Mouse (Mus musculus): Measurements from ENCODE around the gene Chml. TPM values are rescaled to one million over a fixed set of nuclear protein-coding genes. Genes with fewer than 3 reads are reported as not detected.

The Chml gene
- total and polyA plus RNA-seq, 2 experiments from 2014 or later: 1.9 to 5.2 TPM

DNA sequence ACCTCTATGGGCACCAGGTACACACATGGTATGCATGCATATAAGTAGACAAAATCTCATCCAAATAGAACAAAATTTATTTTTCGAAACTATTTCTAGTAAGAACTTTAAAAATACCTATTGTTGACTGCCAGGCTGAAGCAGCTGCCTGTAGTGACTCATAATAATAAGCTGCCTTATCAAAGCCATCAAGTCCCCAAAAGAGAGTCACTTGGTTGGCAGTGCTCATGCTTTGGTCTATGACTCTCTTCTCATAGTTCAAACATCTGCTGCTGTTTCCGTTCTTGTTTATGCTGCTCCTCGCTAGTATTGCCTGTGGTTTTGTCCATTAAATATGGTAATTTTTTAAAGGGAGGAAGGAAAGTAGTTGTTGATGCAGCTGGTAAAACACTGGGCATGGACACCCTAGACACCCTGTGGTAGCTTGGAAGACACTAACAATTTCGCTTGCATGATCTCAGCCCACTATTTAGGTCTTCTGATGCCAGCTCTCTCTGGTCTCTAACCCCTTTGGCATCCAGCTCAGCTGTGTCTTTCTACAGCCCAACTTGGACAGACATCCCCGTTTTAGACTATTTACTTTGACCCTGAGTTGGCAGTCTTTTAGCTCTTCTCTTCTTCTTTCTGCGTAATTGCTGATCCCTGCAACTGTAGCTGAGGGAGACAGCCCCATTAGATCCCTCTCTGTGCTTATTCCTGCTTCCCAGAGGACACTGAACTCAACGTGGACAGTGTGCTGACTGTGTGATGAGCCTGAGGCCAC, 19.0 kb downstream of the Chml start:
- Histone ChIP-seq H3K9ac (replicated peaks; ENCODE audit: low read depth, low read length) (no peak overlapping the region), H3K9me3 (replicated peaks; ENCODE audit: control insufficient read depth, low read length) (no peaks in the 10 kb centered on the region), H3K4me3 (ENCODE audit: low read depth, low read length) (no peak overlapping the region), H3K4me1 (ENCODE audit: control insufficient read depth, insufficient read depth) (no peaks in the 10 kb centered on the region), H3K36me3 (replicated peaks; ENCODE audit: control insufficient read depth, insufficient read depth, low read length) (no peaks in the 10 kb centered on the region), H3K27ac (ENCODE audit: low read depth) (no peak overlapping the region), H3K27me3 (ENCODE audit: control insufficient read depth, insufficient read depth, low read length) (no peaks in the 10 kb centered on the region), H3K4me2 (ENCODE audit: low read depth, low read length) (no peak overlapping the region)
- DNase-seq (ENCODE audit: low spot score) (no peak), ATAC-seq (ENCODE audit: insufficient read depth, low read depth) (no peak)
- TF ChIP-seq CTCF (IDR thresholded peaks at IDR 0.05; ENCODE audit: low read depth) (no peak), EP300 (IDR thresholded peaks at IDR 0.05; ENCODE audit: low read depth) (no peak)
- WGBS: 78% methylated on average over 7 of the region's 7 CpGs

DNA sequence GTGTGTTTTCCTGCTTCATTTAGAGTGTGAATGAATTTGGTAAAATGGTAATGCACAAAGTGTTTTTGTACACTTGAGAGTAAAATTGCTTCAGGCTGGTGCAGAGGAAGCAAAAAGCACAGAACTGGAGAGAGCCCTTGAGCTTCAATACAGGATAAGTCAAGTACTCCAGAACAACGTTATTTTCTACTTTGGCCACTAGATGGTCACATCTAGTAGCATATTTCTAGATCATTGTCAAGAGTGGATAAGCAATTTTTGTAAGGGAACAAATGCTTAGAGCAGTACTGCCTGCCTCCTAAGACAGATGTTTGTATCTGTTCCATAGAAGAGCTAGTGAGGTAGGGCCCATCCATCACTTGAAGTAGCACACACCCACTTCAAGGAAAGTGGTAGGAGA, 21.1 kb downstream of the Chml start:
- H3K4me2 ChIP-seq (ENCODE audit: low read depth, low read length): no peak overlapping the region
- TF ChIP-seq CTCF (IDR thresholded peaks at IDR 0.05; ENCODE audit: low read depth) (peak; percentile 49), EP300 (IDR thresholded peaks at IDR 0.05; ENCODE audit: low read depth) (no peak)
- no peaks in the 10 kb centered on the region for H3K9me3 ChIP-seq (replicated peaks; ENCODE audit: control insufficient read depth, low read length)
- ATAC-seq (ENCODE audit: insufficient read depth, low read depth) (no peak), DNase-seq (ENCODE audit: low spot score) (no peak)
- no peak overlapping the region for H3K27ac ChIP-seq (ENCODE audit: low read depth)
- no peak overlapping the region for H3K9ac ChIP-seq (replicated peaks; ENCODE audit: low read depth, low read length)
- H3K4me3 ChIP-seq (ENCODE audit: low read depth, low read length): no peak overlapping the region
- 7% methylated on average over 1 of the region's 1 CpGs for WGBS
- H3K4me1 ChIP-seq (ENCODE audit: control insufficient read depth, insufficient read depth): no peaks in the 10 kb centered on the region
- no peaks in the 10 kb centered on the region for H3K36me3 ChIP-seq (replicated peaks; ENCODE audit: control insufficient read depth, insufficient read depth, low read length)
- H3K27me3 ChIP-seq (ENCODE audit: control insufficient read depth, insufficient read depth, low read length): no peaks in the 10 kb centered on the region

DNA sequence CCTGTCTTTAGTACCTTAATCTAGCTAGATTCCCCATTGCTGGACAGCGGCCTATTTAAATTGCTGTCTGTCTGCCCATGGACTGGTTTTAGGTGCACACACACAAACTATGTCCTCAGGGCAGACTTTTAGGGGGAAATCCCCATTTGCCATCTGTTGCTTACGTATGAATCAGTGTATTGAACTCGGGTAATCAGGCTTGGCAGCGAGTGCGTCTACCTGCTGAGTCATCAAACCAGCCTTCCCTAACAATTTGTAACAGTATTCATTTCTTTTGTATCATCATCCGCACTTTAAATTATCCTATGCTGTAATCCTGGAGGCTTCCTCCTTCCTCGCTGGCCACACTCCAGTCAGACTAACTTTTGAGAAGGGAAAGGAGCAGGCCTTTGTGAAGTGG, 22.7 kb downstream of the Chml start:
- DNase-seq (ENCODE audit: low spot score): no peak
- 82% methylated on average over 7 of the region's 7 CpGs for WGBS
- H3K9ac ChIP-seq (replicated peaks; ENCODE audit: low read depth, low read length): no peak overlapping the region

DNA sequence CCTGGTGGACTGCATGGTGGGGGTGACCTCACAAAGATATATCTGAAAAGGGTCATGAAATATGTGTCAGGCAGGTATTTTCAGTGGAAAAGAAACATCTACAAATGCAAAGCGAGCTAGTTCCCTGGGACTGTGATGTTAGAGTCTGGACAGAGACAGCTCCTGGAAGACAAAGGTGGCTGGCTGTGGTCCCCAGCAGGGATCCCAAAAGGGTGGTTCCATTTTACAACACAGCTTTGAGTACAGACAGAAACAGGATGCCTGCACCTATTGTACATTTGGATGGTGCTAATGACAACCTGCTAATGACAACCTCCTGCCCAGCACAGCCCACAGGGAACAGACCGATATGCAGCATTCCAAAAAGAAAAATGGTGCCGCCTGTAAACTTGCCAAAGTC, 23.2 kb downstream of the Chml start:
- Histone ChIP-seq H3K4me1 (ENCODE audit: control insufficient read depth, insufficient read depth) (no peaks in the 10 kb centered on the region), H3K4me3 (ENCODE audit: low read depth, low read length) (no peak overlapping the region), H3K27ac (ENCODE audit: low read depth) (no peak overlapping the region), H3K9ac (replicated peaks; ENCODE audit: low read depth, low read length) (no peak overlapping the region), H3K4me2 (ENCODE audit: low read depth, low read length) (no peak overlapping the region), H3K9me3 (replicated peaks; ENCODE audit: control insufficient read depth, low read length) (no peaks in the 10 kb centered on the region), H3K27me3 (ENCODE audit: control insufficient read depth, insufficient read depth, low read length) (no peaks in the 10 kb centered on the region), H3K36me3 (replicated peaks; ENCODE audit: control insufficient read depth, insufficient read depth, low read length) (no peaks in the 10 kb centered on the region)
- 84% methylated on average over 3 of the region's 3 CpGs for WGBS
- no peak for ATAC-seq (ENCODE audit: insufficient read depth, low read depth)
- TF ChIP-seq EP300 (IDR thresholded peaks at IDR 0.05; ENCODE audit: low read depth): no peak
- DNase-seq (ENCODE audit: low spot score): no peak

More for the DNA sequence above, 22.7 kb downstream of the Chml start:
- Histone ChIP-seq H3K9me3 (replicated peaks; ENCODE audit: control insufficient read depth, low read length) (no peaks in the 10 kb centered on the region), H3K27me3 (ENCODE audit: control insufficient read depth, insufficient read depth, low read length) (no peaks in the 10 kb centered on the region), H3K27ac (ENCODE audit: low read depth) (no peak overlapping the region), H3K4me2 (ENCODE audit: low read depth, low read length) (no peak overlapping the region), H3K4me1 (ENCODE audit: control insufficient read depth, insufficient read depth) (no peaks in the 10 kb centered on the region), H3K36me3 (replicated peaks; ENCODE audit: control insufficient read depth, insufficient read depth, low read length) (no peaks in the 10 kb centered on the region), H3K4me3 (ENCODE audit: low read depth, low read length) (no peak overlapping the region)
- ATAC-seq (ENCODE audit: insufficient read depth, low read depth): no peak
- no peak for TF ChIP-seq EP300 (IDR thresholded peaks at IDR 0.05; ENCODE audit: low read depth)
- TF ChIP-seq CTCF (IDR thresholded peaks at IDR 0.05; ENCODE audit: low read depth): no peak

DNA sequence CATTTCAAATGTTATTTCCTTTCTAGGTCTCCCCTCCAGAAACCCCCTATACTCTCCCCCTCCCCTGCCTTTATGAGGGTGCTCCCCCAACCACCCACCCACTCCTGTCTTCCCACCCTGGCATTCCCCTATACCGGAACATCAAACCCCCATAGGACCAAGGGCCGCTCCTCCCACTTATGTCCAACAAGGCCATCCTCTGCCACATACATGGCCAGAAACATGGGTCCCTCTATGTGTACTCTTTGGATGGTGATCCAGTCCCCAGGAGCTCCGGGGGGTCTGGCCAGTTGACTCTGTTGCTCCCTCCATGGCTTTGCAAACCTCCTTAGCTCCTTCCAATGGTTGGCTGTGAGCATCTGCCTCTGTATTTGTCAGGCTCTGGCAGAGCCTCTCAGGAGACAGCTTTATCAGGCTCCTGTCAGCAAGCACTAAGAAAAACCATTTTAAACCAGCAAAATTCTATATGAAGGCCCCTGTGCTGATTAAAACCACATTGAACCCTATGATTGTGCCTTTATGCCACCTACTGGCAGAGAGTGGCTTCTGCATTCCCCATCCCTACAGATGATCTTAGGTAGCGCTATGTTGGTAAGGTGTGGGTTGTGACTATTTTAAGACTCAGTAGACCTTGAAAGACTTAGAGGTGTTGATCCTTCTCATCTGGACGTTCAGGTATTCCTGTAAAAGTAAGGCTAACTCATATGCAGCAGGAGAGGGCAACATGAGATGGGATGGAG, 23.9 kb downstream of the Chml start:
- Histone ChIP-seq H3K36me3 (replicated peaks; ENCODE audit: control insufficient read depth, insufficient read depth, low read length) (no peaks in the 10 kb centered on the region), H3K27me3 (ENCODE audit: control insufficient read depth, insufficient read depth, low read length) (no peaks in the 10 kb centered on the region), H3K4me3 (ENCODE audit: low read depth, low read length) (no peak overlapping the region), H3K9me3 (replicated peaks; ENCODE audit: control insufficient read depth, low read length) (no peaks in the 10 kb centered on the region), H3K9ac (replicated peaks; ENCODE audit: low read depth, low read length) (no peak overlapping the region), H3K4me1 (ENCODE audit: control insufficient read depth, insufficient read depth) (no peaks in the 10 kb centered on the region), H3K27ac (ENCODE audit: low read depth) (no peak overlapping the region), H3K4me2 (ENCODE audit: low read depth, low read length) (no peak overlapping the region)
- DNase-seq (ENCODE audit: low spot score): peak; percentile 30
- no peak for ATAC-seq (ENCODE audit: insufficient read depth, low read depth)
- TF ChIP-seq EP300 (IDR thresholded peaks at IDR 0.05; ENCODE audit: low read depth): no peak
- peak; percentile 75 for TF ChIP-seq CTCF (IDR thresholded peaks at IDR 0.05; ENCODE audit: low read depth)
- WGBS: 61% methylated on average over 5 of the region's 5 CpGs
